Mouse (Mus musculus) neural tube, embryonic 14.5 days (tissue): ENCODE results near the gene Gm21900. TPM values are rescaled to one million over a fixed set of nuclear protein-coding genes. Genes with fewer than 3 reads are reported as not detected.
"Not testable (repeated sequence)": the region's sequence is repeated elsewhere in the genome, so short reads cannot be mapped to it uniquely, and the experiment has no call there.

ENCODE experiments used
- ATAC-seq: fragments of 200-750 bp; cut with Nextera tagmentation; 2 replicates; pipeline ENCODE4 v1.8.0; 2017; ENCODE audit warnings: low read depth, mild to moderate bottlenecking, moderate TSS enrichment, moderate library complexity
- H3K27ac ChIP-seq: fragments of 300-500 bp; sonication (generic); 2 replicates; pipeline ENCODE4 v1.5.1; 2014; ENCODE audit warnings: low read depth, mild to moderate bottlenecking, control low read depth, low read length, moderate library complexity, mixed read lengths
- H3K27me3 ChIP-seq: fragments of 300-500 bp; sonication (generic); 2 replicates; pipeline ENCODE4 v1.6.1; 2014; ENCODE audit warnings: low read length; ENCODE audit not compliant: control insufficient read depth, insufficient read depth
- H3K36me3 ChIP-seq: fragments of 300-500 bp; sonication (generic); 2 replicates; pipeline ENCODE4 v1.6.1; 2014; ENCODE audit warnings: low read length, mixed read lengths; ENCODE audit not compliant: control insufficient read depth, insufficient read depth
- H3K4me1 ChIP-seq: fragments of 300-500 bp; sonication (generic); 2 replicates; pipeline ENCODE4 v1.6.1; 2014; ENCODE audit warnings: low read length; ENCODE audit not compliant: control insufficient read depth, insufficient read depth
- H3K4me2 ChIP-seq: fragments of 300-500 bp; sonication (generic); 2 replicates; pipeline ENCODE4 v1.6.1; 2014; ENCODE audit warnings: mild to moderate bottlenecking, low read depth, low read length, control low read depth
- H3K4me3 ChIP-seq: fragments of 300-500 bp; sonication (generic); 2 replicates; pipeline ENCODE4 v1.5.1; 2014; ENCODE audit warnings: low read depth, low read length, control low read depth, mixed read lengths
- H3K9ac ChIP-seq: fragments of 300-500 bp; sonication (generic); replicated peaks from 2 replicates; pipeline ENCODE4 v1.6.1; 2014; ENCODE audit warnings: low read depth, mild to moderate bottlenecking, control low read depth, low read length, mixed read lengths
- H3K9me3 ChIP-seq: fragments of 300-500 bp; sonication (generic); 2 replicates; pipeline ENCODE4 v1.6.1; 2016; ENCODE audit warnings: low read length; ENCODE audit not compliant: control insufficient read depth
- WGBS: fragments of 180-500 bp; shearing (Covaris S2); extraction: QIAGEN DNeasy Blood & Tissue Kit; methylation state at CpG from one replicate; pipeline ENCODE4 v1.1.7; 2014; 5-methylcytosine and 5-hydroxymethylcytosine counted together
- polyA plus RNA-seq: library from polyadenylated mRNA; unstranded; fragments of >200 nt; fragmentation: Nextera tagmentation; extraction: Ambion mirVana; gene quantifications from 2 replicates; pipeline ENCODE4 v1.2.1, GENCODE M21; 2014

Gm21900 gene
- not detected in 2 replicates for polyA plus RNA-seq

DNA sequence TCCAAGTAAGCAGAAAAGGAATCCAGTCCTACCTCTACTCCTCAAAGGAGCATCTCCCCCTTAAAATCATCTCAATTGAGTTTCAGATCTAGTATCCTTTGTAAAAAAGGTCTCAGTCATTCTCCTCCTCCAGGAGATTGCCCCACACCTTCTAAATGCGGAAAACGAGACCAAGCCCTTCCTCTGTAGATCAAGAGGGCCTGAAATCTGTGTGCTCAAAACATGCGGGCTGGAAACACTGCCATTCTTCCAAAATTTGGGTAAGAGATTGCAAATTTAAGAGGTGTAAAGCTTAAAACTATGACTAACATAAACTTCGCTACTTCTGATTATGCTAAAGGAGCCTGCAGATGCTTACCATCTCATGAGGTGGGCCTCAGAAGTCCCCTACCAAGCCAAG is at the start of gene Gm21900:
Gm21900 (plus strand) TSS at position 301 of the 400 bp plus-strand sequence.
- not testable (repeated sequence) for H3K4me1 ChIP-seq, H3K9ac ChIP-seq, H3K27me3 ChIP-seq, ATAC-seq, H3K27ac ChIP-seq, H3K4me3 ChIP-seq, H3K4me2 ChIP-seq, H3K36me3 ChIP-seq, H3K9me3 ChIP-seq
- WGBS, result 77% methylated on average over 4 of the region's 4 CpGs

GRCm38 (mm10) chrY:10643516-10643915 is 27.4 kb downstream of the Gm21900 start:
- H3K4me1 ChIP-seq, H3K27me3 ChIP-seq, H3K36me3 ChIP-seq, H3K4me3 ChIP-seq, H3K27ac ChIP-seq, H3K9me3 ChIP-seq, H3K4me2 ChIP-seq, ATAC-seq, H3K9ac ChIP-seq: not testable (repeated sequence)
- 20% methylated on average over 3 of the region's 25 CpGs for WGBS

Other genes with a start within 250 kb of the Gm21900 start
- not detected in 2 replicates for gene Gm28510, start 203.6 kb upstream of the Gm21900 start, polyA plus RNA-seq
- gene Gm20737, start 80.3 kb upstream of the Gm21900 start, polyA plus RNA-seq, result not detected in 2 replicates
- gene Gm21775, start 62.9 kb upstream of the Gm21900 start, polyA plus RNA-seq, result not detected in 2 replicates
- not detected in 2 replicates for gene Gm20777, start 136.1 kb downstream of the Gm21900 start, polyA plus RNA-seq